Mouse (Mus musculus): ENCODE measurements around the gene Mybphl. TPM values are rescaled to one million over a fixed set of nuclear protein-coding genes. Genes with fewer than 3 reads are reported as not detected.

Mybphl gene
- total and polyA plus RNA-seq, 2 experiments from 2014 or later, result 49.3 to 90.0 TPM

- no peak overlapping the region for H3K4me2 ChIP-seq (ENCODE audit: low read depth, low read length)
Measured at GRCm38 (mm10) chr3:108424944-108425623, 60.4 kb downstream of the Mybphl start.

GRCm38 (mm10) chr3:108425624-108426018 lies 60.9 kb downstream of the Mybphl start:
- DNase-seq (ENCODE audit: low spot score) (no peak), ATAC-seq (ENCODE audit: insufficient read depth, low read depth) (no peak)
- H3K9me3 ChIP-seq (replicated peaks; ENCODE audit: control insufficient read depth, low read length), result no peaks in the 10 kb centered on the region
- no peak overlapping the region for H3K4me3 ChIP-seq (ENCODE audit: low read depth, low read length)
- peaks cover 8% of the 10 kb centered on the region; the same call in 1 of the 2 replicates for H3K4me1 ChIP-seq (ENCODE audit: control insufficient read depth, insufficient read depth)
- H3K4me2 ChIP-seq (ENCODE audit: low read depth, low read length), result no peak overlapping the region
- TF ChIP-seq CTCF (IDR thresholded peaks at IDR 0.05; ENCODE audit: low read depth), result no peak
- no peak for TF ChIP-seq EP300 (IDR thresholded peaks at IDR 0.05; ENCODE audit: low read depth)
- H3K9ac ChIP-seq (replicated peaks; ENCODE audit: low read depth, low read length), result no peak overlapping the region
- no peaks in the 10 kb centered on the region for H3K27me3 ChIP-seq (ENCODE audit: control insufficient read depth, insufficient read depth, low read length)
- H3K36me3 ChIP-seq (replicated peaks; ENCODE audit: control insufficient read depth, insufficient read depth, low read length), result peaks cover 55% of the 10 kb centered on the region
- H3K27ac ChIP-seq (ENCODE audit: low read depth), result no peak overlapping the region
- 88% methylated on average over 6 of the region's 6 CpGs for WGBS

More at GRCm38 (mm10) chr3:108424944-108425623, 60.4 kb downstream of the Mybphl start:
- DNase-seq (ENCODE audit: low spot score), result no peak
- Histone ChIP-seq H3K4me3 (ENCODE audit: low read depth, low read length) (no peak overlapping the region), H3K27me3 (ENCODE audit: control insufficient read depth, insufficient read depth, low read length) (no peaks in the 10 kb centered on the region), H3K9me3 (replicated peaks; ENCODE audit: control insufficient read depth, low read length) (no peaks in the 10 kb centered on the region), H3K27ac (ENCODE audit: low read depth) (no peak overlapping the region), H3K4me1 (ENCODE audit: control insufficient read depth, insufficient read depth) (peaks cover 8% of the 10 kb centered on the region; the same call in 1 of the 2 replicates), H3K36me3 (replicated peaks; ENCODE audit: control insufficient read depth, insufficient read depth, low read length) (peaks cover 52% of the 10 kb centered on the region), H3K9ac (replicated peaks; ENCODE audit: low read depth, low read length) (no peak overlapping the region)
- ATAC-seq (ENCODE audit: insufficient read depth, low read depth), result no peak
- TF ChIP-seq EP300 (IDR thresholded peaks at IDR 0.05; ENCODE audit: low read depth) (no peak), CTCF (IDR thresholded peaks at IDR 0.05; ENCODE audit: low read depth) (no peak)
- WGBS, result 74% methylated on average over 7 of the region's 7 CpGs

Other genes starting within 250 kb of the Mybphl start
- gene Gnai3, start 218.8 kb upstream of the Mybphl start, total RNA-seq (2014; rRNA removed; ENCODE audit: low replicate concordance), result 30.2 and 41.0 TPM in 2 replicates
- gene Gnai3, start 218.8 kb upstream of the Mybphl start, polyA plus RNA-seq (2015; fragmentation: Nextera tagmentation; extraction: Ambion mirVana), result 35.8 and 37.4 TPM in 2 replicates
- gene Gpr61, start 210.0 kb upstream of the Mybphl start, total RNA-seq (2014; rRNA removed; ENCODE audit: low replicate concordance), result 0.04 TPM in 1 of 2 replicates, not detected in the other
- gene Gpr61, start 210.0 kb upstream of the Mybphl start, polyA plus RNA-seq (2015; fragmentation: Nextera tagmentation; extraction: Ambion mirVana), result 0.05 and 0.11 TPM in 2 replicates
- 5.0 and 11.9 TPM in 2 replicates for gene Amigo1, start 178.6 kb upstream of the Mybphl start, total RNA-seq (2014; rRNA removed; ENCODE audit: low replicate concordance)
- gene Amigo1, start 178.6 kb upstream of the Mybphl start, polyA plus RNA-seq (2015; fragmentation: Nextera tagmentation; extraction: Ambion mirVana), result 3.5 and 3.8 TPM in 2 replicates
- 4.0 and 4.7 TPM in 2 replicates for gene Cyb561d1, start 163.7 kb upstream of the Mybphl start, total RNA-seq (2014; rRNA removed; ENCODE audit: low replicate concordance)
- 3.4 and 3.5 TPM in 2 replicates for gene Cyb561d1, start 163.7 kb upstream of the Mybphl start, polyA plus RNA-seq (2015; fragmentation: Nextera tagmentation; extraction: Ambion mirVana)
- 3.1 and 6.0 TPM in 2 replicates for gene Atxn7l2, start 154.0 kb upstream of the Mybphl start, total RNA-seq (2014; rRNA removed; ENCODE audit: low replicate concordance)
- gene Atxn7l2, start 154.0 kb upstream of the Mybphl start, polyA plus RNA-seq (2015; fragmentation: Nextera tagmentation; extraction: Ambion mirVana), result 4.1 and 4.3 TPM in 2 replicates
- gene Sypl2, start 138.3 kb upstream of the Mybphl start, total RNA-seq (2014; rRNA removed; ENCODE audit: low replicate concordance), result 1.8 and 2.0 TPM in 2 replicates
- gene Sypl2, start 138.3 kb upstream of the Mybphl start, polyA plus RNA-seq (2015; fragmentation: Nextera tagmentation; extraction: Ambion mirVana), result 0.56 and 0.65 TPM in 2 replicates
- gene Psma5, start 108.0 kb upstream of the Mybphl start, total RNA-seq (2014; rRNA removed; ENCODE audit: low replicate concordance), result 82.6 and 104 TPM in 2 replicates
- gene Psma5, start 108.0 kb upstream of the Mybphl start, polyA plus RNA-seq (2015; fragmentation: Nextera tagmentation; extraction: Ambion mirVana), result 177 and 180 TPM in 2 replicates
- 33.5 and 34.4 TPM in 2 replicates for gene Sort1, start 80.8 kb upstream of the Mybphl start, total RNA-seq (2014; rRNA removed; ENCODE audit: low replicate concordance)
- gene Sort1, start 80.8 kb upstream of the Mybphl start, polyA plus RNA-seq (2015; fragmentation: Nextera tagmentation; extraction: Ambion mirVana), result 6.7 and 7.4 TPM in 2 replicates
- 8.4 and 17.5 TPM in 2 replicates for gene Psrc1, start 18.9 kb downstream of the Mybphl start, total RNA-seq (2014; rRNA removed; ENCODE audit: low replicate concordance)
- gene Psrc1, start 18.9 kb downstream of the Mybphl start, polyA plus RNA-seq (2015; fragmentation: Nextera tagmentation; extraction: Ambion mirVana), result 5.0 and 5.4 TPM in 2 replicates
- 3.5 and 5.5 TPM in 2 replicates for gene Celsr2, start 50.6 kb downstream of the Mybphl start, total RNA-seq (2014; rRNA removed; ENCODE audit: low replicate concordance)
- 1.2 and 1.9 TPM in 2 replicates for gene Celsr2, start 50.6 kb downstream of the Mybphl start, polyA plus RNA-seq (2015; fragmentation: Nextera tagmentation; extraction: Ambion mirVana)
- gene Sars, start 80.3 kb downstream of the Mybphl start, total RNA-seq (2014; rRNA removed; ENCODE audit: low replicate concordance), result 40.3 and 55.3 TPM in 2 replicates
- gene Sars, start 80.3 kb downstream of the Mybphl start, polyA plus RNA-seq (2015; fragmentation: Nextera tagmentation; extraction: Ambion mirVana), result 74.4 and 77.7 TPM in 2 replicates
- not detected in 2 replicates for gene 1700013F07Rik, start 169.2 kb downstream of the Mybphl start, total RNA-seq (2014; rRNA removed; ENCODE audit: low replicate concordance)
- not detected in 2 replicates for gene 1700013F07Rik, start 169.2 kb downstream of the Mybphl start, polyA plus RNA-seq (2015; fragmentation: Nextera tagmentation; extraction: Ambion mirVana)
- gene 5330417C22Rik, start 171.6 kb downstream of the Mybphl start, total RNA-seq (2014; rRNA removed; ENCODE audit: low replicate concordance), result 0.04 and 0.62 TPM in 2 replicates
- gene 5330417C22Rik, start 171.6 kb downstream of the Mybphl start, polyA plus RNA-seq (2015; fragmentation: Nextera tagmentation; extraction: Ambion mirVana), result 0.34 and 1.6 TPM in 2 replicates
- gene Tmem167b, start 197.6 kb downstream of the Mybphl start, total RNA-seq (2014; rRNA removed; ENCODE audit: low replicate concordance), result 22.4 and 34.6 TPM in 2 replicates
- 25.4 and 25.8 TPM in 2 replicates for gene Tmem167b, start 197.6 kb downstream of the Mybphl start, polyA plus RNA-seq (2015; fragmentation: Nextera tagmentation; extraction: Ambion mirVana)
- 6.0 and 9.9 TPM in 2 replicates for gene Taf13, start 206.8 kb downstream of the Mybphl start, total RNA-seq (2014; rRNA removed; ENCODE audit: low replicate concordance)
- 29.6 and 30.3 TPM in 2 replicates for gene Taf13, start 206.8 kb downstream of the Mybphl start, polyA plus RNA-seq (2015; fragmentation: Nextera tagmentation; extraction: Ambion mirVana)
- 4.3 and 8.5 TPM in 2 replicates for gene Wdr47, start 226.4 kb downstream of the Mybphl start, total RNA-seq (2014; rRNA removed; ENCODE audit: low replicate concordance)
- 4.3 and 5.2 TPM in 2 replicates for gene Wdr47, start 226.4 kb downstream of the Mybphl start, polyA plus RNA-seq (2015; fragmentation: Nextera tagmentation; extraction: Ambion mirVana)